Mouse (Mus musculus) spleen, adult 2 months (tissue): ENCODE data around the gene Acp6. TPM values are rescaled to one million over a fixed set of nuclear protein-coding genes. Genes with fewer than 3 reads are reported as not detected.
A peak's percentile ranks its signal among the peaks of the same experiment; 100 is the strongest.

Experiments
- DNase-seq, 2 experiments: peaks; one replicate each; pipeline versions ENCODE4 v3.0.0 to v3.0.0-alpha.2; 2012 to 2021; ENCODE audit warnings: low spot score in 2 of 2, low read depth in 1 of 2
- H3K27ac ChIP-seq: fragments of 200-500 bp; 2 replicates; pipeline ENCODE4 v1.5.1; 2012; ENCODE audit warnings: low read length, inconsistent platforms; ENCODE audit not compliant: insufficient read depth
- H3K27me3 ChIP-seq: fragments of 200-500 bp; 2 replicates; pipeline ENCODE4 v1.6.1; 2012; ENCODE audit warnings: mild to moderate bottlenecking, moderate library complexity, low read length, inconsistent platforms; ENCODE audit not compliant: control insufficient read depth, insufficient read depth
- H3K36me3 ChIP-seq: fragments of 200-500 bp; 2 replicates; pipeline ENCODE4 v1.6.1; 2012; ENCODE audit warnings: mild to moderate bottlenecking, low read length, inconsistent platforms; ENCODE audit not compliant: control insufficient read depth, insufficient read depth
- H3K4me1 ChIP-seq: fragments of 200-500 bp; 2 replicates; pipeline ENCODE4 v1.6.1; 2011; ENCODE audit warnings: inconsistent platforms; ENCODE audit not compliant: control insufficient read depth, insufficient read depth, insufficient read length
- H3K4me3 ChIP-seq: fragments of 200-500 bp; 2 replicates; pipeline ENCODE4 v1.5.1; 2011; ENCODE audit warnings: mild to moderate bottlenecking, inconsistent platforms; ENCODE audit not compliant: insufficient read depth, insufficient read length; ENCODE audit errors: extremely low read depth
- CTCF ChIP-seq: fragments of 200-500 bp; IDR thresholded peaks from 2 replicates; pipeline ENCODE4 v1.5.1; 2011; ENCODE audit warnings: mild to moderate bottlenecking, inconsistent platforms; ENCODE audit not compliant: insufficient read depth, insufficient read length, insufficient replicate concordance; ENCODE audit errors: extremely low read depth
- POLR2A ChIP-seq: fragments of 200-500 bp; IDR thresholded peaks from 2 replicates; pipeline ENCODE4 v1.6.1; 2011; ENCODE audit warnings: low read depth, low read length, inconsistent platforms
- WGBS: fragments of 180-500 bp; shearing (Covaris S2); methylation state at CpG from one replicate; pipeline ENCODE4 v1.1.7; 2018; 5-methylcytosine and 5-hydroxymethylcytosine counted together
- polyA plus RNA-seq: library from polyadenylated mRNA; depleted of rRNA; stranded (reverse); fragments of >200 nt; gene quantifications from 2 replicates; pipeline ENCODE4 v1.2.3, GENCODE M21; 2012

Acp6 gene
- polyA plus RNA-seq, 1 experiment = 21.8 TPM

GRCm38 (mm10) chr3:97209351-97209750 lies 50.8 kb downstream of the Acp6 start:
- H3K36me3 ChIP-seq = peaks cover 16% of the 10 kb centered on the region
- 88% methylated on average over 9 of the region's 9 CpGs for WGBS
- no peak for TF ChIP-seq POLR2A
- TF ChIP-seq CTCF = no peak

GRCm38 (mm10) chr3:97211177-97211576 lies 52.6 kb downstream of the Acp6 start:
- Histone ChIP-seq H3K36me3 (peaks cover 27% of the 10 kb centered on the region), H3K4me1 (peaks cover 2% of the 10 kb centered on the region; the same call in 1 of the 2 replicates), H3K27me3 (no peaks in the 10 kb centered on the region), H3K27ac (no peak overlapping the region), H3K4me3 (no peak overlapping the region)
- peak in 1 of 2 experiments; percentile 29 for DNase-seq
- TF ChIP-seq POLR2A (no peak), CTCF (no peak)
- 7% methylated on average over 5 of the region's 5 CpGs for WGBS

More at GRCm38 (mm10) chr3:97209351-97209750, 50.8 kb downstream of the Acp6 start:
- H3K4me3 ChIP-seq = no peak overlapping the region
- H3K27me3 ChIP-seq = no peaks in the 10 kb centered on the region
- no peak overlapping the region for H3K27ac ChIP-seq
- DNase-seq = no peak
- H3K4me1 ChIP-seq = peaks cover 16% of the 10 kb centered on the region; the same call in 1 of the 2 replicates

GRCm38 (mm10) chr3:97213871-97214270 lies 55.3 kb downstream of the Acp6 start:
- Histone ChIP-seq H3K36me3 (peaks cover 28% of the 10 kb centered on the region), H3K4me3 (no peak overlapping the region), H3K27me3 (no peaks in the 10 kb centered on the region), H3K4me1 (no peaks in the 10 kb centered on the region), H3K27ac (no peak overlapping the region)
- TF ChIP-seq CTCF (no peak), POLR2A (no peak)
- DNase-seq = no peak
- WGBS = 89% methylated on average over 10 of the region's 10 CpGs

- Histone ChIP-seq H3K4me3 (no peak overlapping the region), H3K36me3 (peaks cover 30% of the 10 kb centered on the region), H3K4me1 (no peaks in the 10 kb centered on the region), H3K27me3 (no peaks in the 10 kb centered on the region), H3K27ac (no peak overlapping the region)
- TF ChIP-seq CTCF = no peak
- TF ChIP-seq POLR2A = no peak
- 76% methylated on average over 1 of the region's 1 CpGs for WGBS
- DNase-seq = no peak
These were observed 55.9 kb downstream of the Acp6 start for GRCm38 (mm10) chr3:97214439-97214838.

- no peak overlapping the region for H3K4me3 ChIP-seq
- WGBS = 91% methylated on average over 3 of the region's 3 CpGs
- no peak for DNase-seq
- peaks cover 20% of the 10 kb centered on the region for H3K36me3 ChIP-seq
- no peaks in the 10 kb centered on the region for H3K4me1 ChIP-seq
- H3K27ac ChIP-seq = no peak overlapping the region
- no peaks in the 10 kb centered on the region for H3K27me3 ChIP-seq
- TF ChIP-seq CTCF (no peak), POLR2A (no peak)
These were observed 56.9 kb downstream of the Acp6 start for GRCm38 (mm10) chr3:97215526-97215925.

GRCm38 (mm10) chr3:97223261-97223660 lies 64.7 kb downstream of the Acp6 start:
- no peak overlapping the region for H3K4me3 ChIP-seq
- no peak overlapping the region for H3K27ac ChIP-seq
- TF ChIP-seq POLR2A = no peak
- no peak for TF ChIP-seq CTCF
- DNase-seq = no peak
- H3K27me3 ChIP-seq = 0 out of 2 replicates have a peak, but pooled peaks cover 1% of the 10 kb centered on the region
- no peaks in the 10 kb centered on the region; the same call in 1 of the 2 replicates for H3K4me1 ChIP-seq
- WGBS = 86% methylated on average over 9 of the region's 9 CpGs
- peaks cover 3% of the 10 kb centered on the region; the same call in 1 of the 2 replicates for H3K36me3 ChIP-seq

GRCm38 (mm10) chr3:97225231-97225630 lies 66.7 kb downstream of the Acp6 start:
- Histone ChIP-seq H3K4me3 (no peak overlapping the region), H3K27me3 (0 out of 2 replicates have a peak, but pooled peaks cover 1% of the 10 kb centered on the region), H3K36me3 (peaks cover 2% of the 10 kb centered on the region; the same call in 1 of the 2 replicates), H3K4me1 (no peaks in the 10 kb centered on the region; the same call in 1 of the 2 replicates), H3K27ac (no peak overlapping the region)
- WGBS = 89% methylated on average over 5 of the region's 5 CpGs
- no peak for DNase-seq
- TF ChIP-seq POLR2A (no peak), CTCF (no peak)
